Mouse (Mus musculus) erythroblast, embryonic 14.5 days (primary cell): Measurements from ENCODE around the gene Pts. TPM values are rescaled to one million over a fixed set of nuclear protein-coding genes. Genes with fewer than 3 reads are reported as not detected.

ENCODE experiments used
- H3K27me3 ChIP-seq: 2 replicates; pipeline ENCODE4 v1.6.1; 2012; ENCODE audit warnings: inconsistent platforms; ENCODE audit not compliant: control insufficient read depth
- H3K36me3 ChIP-seq: 2 replicates; pipeline ENCODE4 v1.6.1; 2012; ENCODE audit warnings: mild to moderate bottlenecking, inconsistent platforms; ENCODE audit not compliant: control insufficient read depth
- H3K4me1 ChIP-seq: 2 replicates; pipeline ENCODE4 v1.6.1; 2012; ENCODE audit warnings: inconsistent platforms; ENCODE audit not compliant: control insufficient read depth
- H3K4me3 ChIP-seq: replicated peaks from 2 replicates; pipeline ENCODE3; 2012; ENCODE audit warnings: moderate library complexity, mild to moderate bottlenecking, inconsistent platforms
- H3K9me3 ChIP-seq: 2 replicates; pipeline ENCODE4 v1.6.1; 2012; ENCODE audit warnings: low read length, inconsistent platforms, mixed read lengths; ENCODE audit not compliant: control insufficient read depth
- GATA1 ChIP-seq: IDR thresholded peaks from 2 replicates; pipeline ENCODE4 v1.6.1; 2012; ENCODE audit warnings: low read length, inconsistent platforms, mixed read lengths
- TAL1 ChIP-seq: IDR thresholded peaks from 3 replicates; pipeline ENCODE4 v1.6.1; 2012; ENCODE audit warnings: low read length, inconsistent platforms, mixed read lengths
- polyA plus RNA-seq: library from polyadenylated mRNA; stranded (reverse); fragments of >175 nt; gene quantifications from 2 replicates; pipeline ENCODE4 v1.2.3, GENCODE M21; 2012

Pts gene
- polyA plus RNA-seq, 1 experiment = 0.35 TPM

DNA sequence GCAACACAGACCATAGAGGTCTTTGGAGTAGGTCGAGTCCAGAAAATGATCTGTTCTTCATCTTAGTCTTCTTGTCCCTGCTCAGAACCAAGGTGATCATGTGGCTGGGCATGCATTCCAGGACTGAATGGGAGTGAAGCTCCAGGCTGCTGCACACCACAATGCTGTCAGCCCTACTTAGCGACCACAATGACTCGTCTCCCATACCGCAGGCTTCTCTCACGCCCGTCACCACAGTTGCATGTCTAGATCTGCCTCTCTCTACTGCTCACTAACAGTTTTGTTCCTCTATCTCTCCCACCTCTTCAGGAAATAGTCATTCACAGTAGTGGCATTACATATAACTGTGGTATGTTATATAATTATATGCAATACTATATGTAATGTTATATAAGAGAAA, 7.8 kb downstream of the Pts start:
- Histone ChIP-seq H3K9me3 (no peaks in the 10 kb centered on the region), H3K4me1 (no peaks in the 10 kb centered on the region), H3K4me3 (no peak overlapping the region), H3K36me3 (peaks cover 29% of the 10 kb centered on the region), H3K27me3 (no peaks in the 10 kb centered on the region)
- TF ChIP-seq GATA1 (no peak), TAL1 (no peak)

DNA sequence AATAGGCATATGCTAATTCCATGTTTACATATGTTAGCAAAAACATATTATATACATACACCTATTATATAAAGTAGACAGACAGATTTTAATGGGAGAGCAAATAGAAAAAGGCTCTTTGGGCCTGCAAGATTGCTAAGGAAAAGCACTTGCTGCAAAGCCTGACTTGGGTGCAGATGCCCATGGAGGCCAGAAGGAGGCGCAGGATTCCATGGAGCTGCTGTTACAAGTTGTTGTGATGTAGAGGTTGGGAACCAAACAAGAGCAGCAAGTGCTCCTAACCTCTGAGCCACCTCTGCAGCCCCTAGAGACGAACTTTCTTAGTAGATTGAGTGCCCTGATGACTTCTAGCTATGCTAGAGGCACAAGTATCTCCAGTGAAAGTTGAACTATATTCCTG, 9.7 kb downstream of the Pts start:
- H3K27me3 ChIP-seq = no peaks in the 10 kb centered on the region
- no peak overlapping the region for H3K4me3 ChIP-seq
- H3K36me3 ChIP-seq = peaks cover 13% of the 10 kb centered on the region
- no peaks in the 10 kb centered on the region for H3K9me3 ChIP-seq
- no peaks in the 10 kb centered on the region for H3K4me1 ChIP-seq
- TF ChIP-seq GATA1 = no peak
- no peak for TF ChIP-seq TAL1

DNA sequence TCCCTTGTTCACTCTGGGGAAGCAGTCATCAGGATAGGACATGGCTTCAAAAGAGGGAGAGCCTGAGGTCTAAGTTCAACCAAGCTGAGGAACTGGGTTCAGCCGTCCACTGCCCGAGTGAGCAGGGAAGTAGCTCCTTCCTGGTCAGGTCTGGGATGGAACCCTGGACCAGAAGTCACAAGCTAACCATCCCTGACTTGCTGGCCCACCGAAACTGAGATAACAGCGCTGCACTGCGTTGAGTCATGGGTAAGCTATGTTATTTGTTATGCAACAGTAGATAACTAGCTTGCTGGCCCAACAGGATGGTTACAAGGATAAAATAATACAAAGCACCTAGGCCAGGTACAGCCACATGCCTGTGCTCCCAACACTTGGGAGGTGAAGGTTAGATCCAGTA, 13.1 kb downstream of the Pts start:
- H3K4me3 ChIP-seq = no peak overlapping the region

DNA sequence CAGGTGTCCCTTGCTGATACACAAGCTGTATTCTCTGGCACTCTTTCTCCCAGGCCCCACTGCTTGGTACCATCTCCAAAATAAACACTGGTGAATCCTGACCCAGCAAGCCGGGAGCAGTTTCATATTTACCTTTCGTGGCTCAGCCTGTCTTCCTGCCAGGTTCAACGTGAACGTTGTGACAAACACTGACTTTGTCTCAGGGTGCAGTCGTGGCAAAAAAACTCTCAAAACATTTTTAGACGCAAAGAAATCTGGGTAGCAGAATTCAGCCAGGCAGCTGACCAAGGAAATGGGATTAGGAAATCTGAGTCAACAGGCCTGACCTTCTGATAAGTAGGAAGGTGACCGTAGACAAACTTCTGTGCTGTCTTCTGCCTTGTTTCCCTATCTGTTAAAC, 21.0 kb downstream of the Pts start:
- Histone ChIP-seq H3K36me3 (no peaks in the 10 kb centered on the region), H3K27me3 (no peaks in the 10 kb centered on the region), H3K9me3 (no peaks in the 10 kb centered on the region), H3K4me3 (no peak overlapping the region), H3K4me1 (no peaks in the 10 kb centered on the region)
- no peak for TF ChIP-seq TAL1
- TF ChIP-seq GATA1 = no peak

More for the DNA sequence above, 13.1 kb downstream of the Pts start:
- H3K9me3 ChIP-seq = no peaks in the 10 kb centered on the region
- no peaks in the 10 kb centered on the region for H3K27me3 ChIP-seq
- H3K4me1 ChIP-seq = no peaks in the 10 kb centered on the region
- H3K36me3 ChIP-seq = peaks cover 1% of the 10 kb centered on the region; the same call in 1 of the 2 replicates
- no peak for TF ChIP-seq GATA1
- no peak for TF ChIP-seq TAL1

GRCm38 (mm10) chr9:50505405-50505804, 23.1 kb downstream of the Pts start:
- Histone ChIP-seq H3K4me3 (no peak overlapping the region), H3K27me3 (no peaks in the 10 kb centered on the region), H3K36me3 (no peaks in the 10 kb centered on the region), H3K4me1 (peaks cover 8% of the 10 kb centered on the region), H3K9me3 (no peaks in the 10 kb centered on the region)
- no peak for TF ChIP-seq GATA1
- no peak for TF ChIP-seq TAL1

DNA sequence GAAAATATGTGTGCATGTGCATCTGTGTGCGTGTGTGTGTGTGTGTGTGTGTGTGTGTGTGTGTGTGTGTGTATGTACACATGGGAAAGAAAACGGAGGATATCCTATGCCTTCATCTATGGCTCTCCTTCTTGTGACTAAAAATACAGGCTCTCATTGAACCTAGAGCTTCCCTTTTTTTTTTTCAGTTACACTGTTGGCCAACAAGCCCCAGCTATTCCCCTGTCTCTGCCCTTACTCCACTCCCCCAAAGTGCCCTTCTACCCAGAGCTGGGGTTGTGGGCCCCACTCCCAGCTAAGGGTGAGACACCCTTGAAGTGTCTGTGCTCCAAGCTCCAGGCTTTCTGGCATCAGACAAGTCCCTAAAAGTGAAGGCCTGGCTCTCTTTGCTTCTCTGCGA, 25.6 kb downstream of the Pts start:
- Histone ChIP-seq H3K4me3 (no peak overlapping the region), H3K27me3 (no peaks in the 10 kb centered on the region)
- TF ChIP-seq GATA1 = no peak
- TF ChIP-seq TAL1 = no peak

DNA sequence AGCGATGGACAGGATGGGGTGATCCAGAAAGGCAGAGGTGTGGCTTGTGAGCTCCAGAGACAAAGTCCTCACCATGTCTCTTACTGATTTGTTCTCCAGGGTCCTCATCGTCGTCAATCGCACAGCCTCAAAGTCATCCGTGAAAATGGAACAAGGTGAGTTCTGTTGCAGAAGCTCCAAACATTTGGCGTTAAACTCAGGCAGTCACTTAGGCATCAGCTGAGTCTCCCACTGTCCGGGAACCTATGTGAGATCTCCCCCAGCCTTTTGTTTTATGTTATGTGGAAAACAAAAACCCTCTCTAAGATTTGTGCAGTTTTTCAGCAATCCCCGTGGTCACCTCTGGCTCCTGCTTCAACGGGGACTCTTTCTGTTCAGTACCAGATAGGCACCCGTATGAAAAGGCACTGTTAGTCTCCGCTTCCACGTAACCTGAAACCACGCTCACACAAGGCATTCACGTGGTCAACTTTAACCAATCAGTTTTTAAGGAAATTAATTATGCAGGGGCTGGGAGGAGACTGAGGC, 27.5 kb downstream of the Pts start:
- Histone ChIP-seq H3K36me3 (no peaks in the 10 kb centered on the region), H3K27me3 (no peaks in the 10 kb centered on the region), H3K9me3 (no peaks in the 10 kb centered on the region), H3K4me3 (peak overlapping the region; percentile 49), H3K4me1 (peaks cover 17% of the 10 kb centered on the region)
- TF ChIP-seq GATA1 (no peak), TAL1 (no peak)

More for the DNA sequence above, 25.6 kb downstream of the Pts start:
- Histone ChIP-seq H3K9me3 (no peaks in the 10 kb centered on the region), H3K36me3 (no peaks in the 10 kb centered on the region), H3K4me1 (peaks cover 11% of the 10 kb centered on the region)

DNA sequence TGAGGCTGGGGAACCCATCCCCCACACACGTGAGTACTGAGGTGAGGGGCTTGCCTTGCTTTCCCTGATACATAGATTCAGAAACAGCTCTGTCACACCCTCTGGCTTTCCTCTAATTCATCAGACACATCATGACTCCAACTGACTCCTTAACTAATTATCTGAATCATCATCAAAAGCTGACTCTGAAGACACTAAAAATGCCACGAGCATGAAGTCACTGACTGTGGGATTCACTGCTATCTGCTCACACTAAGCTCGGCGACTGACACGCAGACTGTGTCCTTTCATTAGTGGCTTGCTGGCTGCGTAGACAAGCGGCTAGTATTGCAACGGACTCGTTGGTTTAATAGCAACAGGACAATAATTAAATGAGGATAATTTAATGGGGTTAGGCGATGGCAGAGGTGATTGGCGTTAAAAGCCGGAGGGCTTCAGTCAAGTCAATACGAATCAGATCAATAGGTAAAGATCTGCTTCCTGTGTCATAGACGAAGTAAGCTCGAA, 28.0 kb downstream of the Pts start:
- TF ChIP-seq TAL1 (no peak), GATA1 (no peak)
- Histone ChIP-seq H3K27me3 (no peaks in the 10 kb centered on the region), H3K9me3 (no peaks in the 10 kb centered on the region), H3K4me1 (peaks cover 22% of the 10 kb centered on the region), H3K4me3 (peak overlapping the region; percentile 49), H3K36me3 (no peaks in the 10 kb centered on the region)

DNA sequence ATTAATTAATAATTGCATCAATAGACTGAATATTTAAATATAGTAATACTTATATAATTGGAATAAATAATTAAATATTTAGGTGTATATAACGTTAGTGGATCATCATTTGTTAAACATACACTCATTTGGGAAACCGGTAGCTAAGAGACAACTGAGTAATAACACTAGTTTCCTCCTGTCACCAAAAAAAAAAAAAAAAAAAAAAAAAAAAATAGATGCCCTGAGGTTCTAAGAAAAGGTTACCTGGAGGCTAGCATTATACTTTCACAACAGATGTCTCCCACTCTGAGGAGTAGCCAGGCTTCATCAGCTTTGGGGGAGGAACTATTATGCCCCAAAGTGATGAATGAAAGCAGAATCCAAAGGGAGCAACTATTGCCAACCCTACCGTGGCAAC, 28.7 kb downstream of the Pts start:
- H3K4me1 ChIP-seq = peaks cover 24% of the 10 kb centered on the region
- no peak for TF ChIP-seq TAL1
- TF ChIP-seq GATA1 = no peak
- H3K36me3 ChIP-seq = no peaks in the 10 kb centered on the region
- H3K27me3 ChIP-seq = no peaks in the 10 kb centered on the region
- H3K9me3 ChIP-seq = no peaks in the 10 kb centered on the region
- H3K4me3 ChIP-seq = no peak overlapping the region

- no peak overlapping the region for H3K4me3 ChIP-seq
- peaks cover 24% of the 10 kb centered on the region for H3K4me1 ChIP-seq
- H3K36me3 ChIP-seq = no peaks in the 10 kb centered on the region
- no peaks in the 10 kb centered on the region for H3K9me3 ChIP-seq
- TF ChIP-seq GATA1 = no peak
- no peak for TF ChIP-seq TAL1
- no peaks in the 10 kb centered on the region for H3K27me3 ChIP-seq
Measured at GRCm38 (mm10) chr9:50498815-50499214, 29.7 kb downstream of the Pts start.
